Mouse (Mus musculus) kidney, adult 9 months (tissue): ENCODE measurements around the gene Spag9.

ENCODE experiments used
- DNase-seq: peaks from one replicate; pipeline ENCODE4 v3.0.0; 2022

The Spag9 gene

DNA sequence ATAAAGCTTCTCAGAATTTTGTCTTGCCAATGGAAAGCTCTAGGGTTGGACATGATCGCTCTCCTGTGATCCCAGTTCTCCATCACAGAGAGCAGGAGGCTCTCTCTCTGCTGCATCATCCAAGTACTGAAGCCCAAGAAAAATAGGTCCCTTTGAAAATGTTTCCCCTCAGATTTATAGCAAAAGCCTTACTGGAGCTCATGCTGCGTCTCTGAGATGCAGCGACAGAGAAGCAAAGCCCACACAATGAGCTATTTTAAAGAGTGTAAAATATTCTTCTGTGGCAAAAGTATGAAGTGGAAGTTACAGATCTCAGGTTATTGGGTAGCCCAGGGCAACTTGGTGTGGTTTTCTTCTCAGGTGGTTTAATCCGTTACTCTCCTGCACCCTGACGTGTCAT is 68.0 kb downstream of the Spag9 start:
- DNase-seq: no peak

- DNase-seq: no peak
Measured at GRCm38 (mm10) chr11:94070455-94070854, 74.6 kb downstream of the Spag9 start.

DNA sequence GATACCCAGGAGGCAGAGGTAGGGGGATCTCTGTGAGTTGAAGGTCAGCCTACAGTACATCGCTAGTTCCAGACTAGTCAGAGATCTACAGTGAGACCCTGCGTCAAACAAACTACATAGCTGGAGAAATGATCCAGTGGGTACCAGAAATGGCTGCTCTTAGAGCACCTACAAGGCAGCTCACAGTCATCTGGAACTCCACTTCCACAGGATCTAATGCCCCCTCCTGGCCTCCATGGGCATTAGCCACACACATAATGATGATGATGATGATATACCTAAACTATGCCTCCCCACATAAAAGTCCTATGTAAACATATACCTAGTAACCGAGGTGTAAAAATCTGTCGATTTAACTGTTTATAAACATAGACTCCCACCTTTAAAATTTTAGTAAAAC is 77.4 kb downstream of the Spag9 start:
- peak; percentile 26 for DNase-seq

GRCm38 (mm10) chr11:94086966-94087365 is 91.1 kb downstream of the Spag9 start:
- peak; percentile 78 for DNase-seq

- no peak for DNase-seq
Measured at GRCm38 (mm10) chr11:94090496-94090895, 94.6 kb downstream of the Spag9 start.

- DNase-seq: no peak
Measured at GRCm38 (mm10) chr11:94097489-94097888, 101.6 kb downstream of the Spag9 start.

- DNase-seq: no peak
Measured at GRCm38 (mm10) chr11:94098840-94099239, 102.9 kb downstream of the Spag9 start.

GRCm38 (mm10) chr11:94113795-94114194 is 117.9 kb downstream of the Spag9 start:
- no peak for DNase-seq

GRCm38 (mm10) chr11:94115408-94115807 is 119.5 kb downstream of the Spag9 start:
- no peak for DNase-seq

GRCm38 (mm10) chr11:94116655-94117054 is 120.8 kb downstream of the Spag9 start:
- DNase-seq: no peak

DNA sequence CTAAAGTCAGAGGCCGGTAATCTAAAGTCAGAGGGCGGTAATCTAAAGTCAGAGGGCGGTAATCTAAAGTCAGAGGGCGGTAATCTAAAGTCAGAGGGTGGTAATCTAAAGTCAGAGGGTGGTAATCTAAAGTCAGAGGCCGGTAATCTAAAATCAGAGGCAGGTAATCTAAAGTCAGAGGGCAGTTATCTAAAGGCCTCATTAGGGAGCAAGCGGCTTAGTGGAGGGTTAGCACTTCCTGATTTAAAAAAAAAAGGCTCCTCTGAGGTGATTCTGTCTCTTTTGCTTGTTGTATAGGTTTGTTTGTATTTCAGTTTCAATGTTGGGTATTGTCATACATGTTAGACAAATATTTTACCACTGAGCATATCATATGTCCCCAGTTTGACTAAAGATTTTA is 121.9 kb downstream of the Spag9 start:
- DNase-seq: no peak

- no peak for DNase-seq
Measured at GRCm38 (mm10) chr11:94118612-94119011, 122.7 kb downstream of the Spag9 start.

GRCm38 (mm10) chr11:94120690-94121089 is 124.8 kb downstream of the Spag9 start:
- DNase-seq: no peak

GRCm38 (mm10) chr11:94121501-94121900 is 125.6 kb downstream of the Spag9 start:
- DNase-seq: no peak

- no peak for DNase-seq
Measured at GRCm38 (mm10) chr11:94122341-94123030, 126.6 kb downstream of the Spag9 start.

- DNase-seq: no peak
Measured at GRCm38 (mm10) chr11:94126701-94127100, 130.8 kb downstream of the Spag9 start.

DNA sequence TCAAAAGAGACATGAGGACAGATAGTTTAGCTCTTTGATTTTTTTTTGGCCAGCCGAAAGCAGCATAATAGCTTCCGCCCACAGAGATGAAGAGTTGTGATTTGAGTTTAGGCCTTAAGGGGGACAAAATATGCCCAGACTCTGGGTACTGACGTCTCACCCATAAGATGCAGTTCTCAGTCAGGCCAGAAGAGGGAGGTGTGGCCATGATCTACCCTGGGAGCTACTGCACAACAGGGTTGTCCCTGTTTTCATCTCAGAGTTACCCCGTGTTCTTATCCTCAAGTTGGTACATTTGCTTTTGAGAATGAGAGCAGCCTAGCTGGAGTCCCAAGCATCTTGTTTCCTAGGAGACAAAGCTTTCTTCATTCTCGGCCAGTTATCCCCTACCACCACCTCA is 132.1 kb downstream of the Spag9 start:
- DNase-seq: peak; percentile 88

DNA sequence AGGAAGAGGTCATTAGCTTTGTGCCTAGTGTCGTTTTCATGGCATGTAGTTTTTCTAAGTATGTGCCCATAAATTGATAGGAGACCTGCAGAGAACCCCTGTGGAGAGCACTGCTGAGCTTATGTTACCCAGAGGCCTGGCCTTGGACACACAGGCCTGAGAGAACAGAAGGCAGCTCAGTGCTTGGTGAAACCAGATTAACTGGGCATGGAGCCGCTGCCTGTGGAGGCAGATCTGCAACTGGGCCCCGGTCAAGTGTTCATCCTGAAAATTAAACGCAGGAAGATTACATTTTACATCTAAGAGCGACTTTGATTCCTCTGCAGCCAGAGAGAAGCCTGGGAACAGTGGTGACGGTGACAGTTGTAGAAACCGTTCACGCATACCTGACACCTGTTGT is 132.6 kb downstream of the Spag9 start:
- no peak for DNase-seq

DNA sequence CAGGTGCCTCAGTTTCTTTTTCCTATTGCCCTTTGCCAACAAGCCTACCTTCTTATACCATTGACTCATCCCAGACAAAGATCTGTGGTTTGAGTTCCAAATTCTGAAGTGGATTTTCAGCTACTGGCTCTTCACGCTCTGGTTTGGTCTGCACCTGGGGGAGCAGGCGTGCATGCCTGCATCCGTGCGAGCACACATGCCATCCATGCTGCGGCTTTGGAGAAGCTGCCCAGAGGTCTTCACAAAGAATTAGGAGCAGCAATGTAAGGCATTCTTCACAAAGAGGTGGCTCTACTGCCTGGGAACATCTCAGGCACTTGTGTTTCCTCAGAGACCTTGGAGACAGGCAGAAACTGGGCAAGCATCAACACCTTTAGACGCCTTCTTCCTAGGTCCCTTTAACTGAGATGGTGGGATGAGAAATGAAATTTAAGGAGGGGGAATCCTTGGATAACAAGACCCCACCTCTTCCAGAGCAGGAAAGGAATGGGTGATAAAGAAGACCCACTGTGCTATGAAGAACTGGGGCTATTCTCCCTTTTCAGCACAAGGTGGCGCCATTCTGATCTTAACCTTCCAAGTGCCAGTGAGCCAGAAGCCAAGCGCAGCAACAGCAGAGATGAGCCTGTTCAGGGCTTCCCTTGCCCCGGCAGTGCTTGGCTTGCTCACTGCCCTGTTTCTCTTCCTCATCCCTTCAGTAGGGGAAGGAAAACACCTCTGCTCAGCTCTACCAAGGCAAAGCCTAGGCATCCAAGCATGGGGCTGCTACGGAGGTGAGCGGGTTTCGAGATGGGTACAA is 133.6 kb downstream of the Spag9 start:
- DNase-seq: peak; percentile 80

DNA sequence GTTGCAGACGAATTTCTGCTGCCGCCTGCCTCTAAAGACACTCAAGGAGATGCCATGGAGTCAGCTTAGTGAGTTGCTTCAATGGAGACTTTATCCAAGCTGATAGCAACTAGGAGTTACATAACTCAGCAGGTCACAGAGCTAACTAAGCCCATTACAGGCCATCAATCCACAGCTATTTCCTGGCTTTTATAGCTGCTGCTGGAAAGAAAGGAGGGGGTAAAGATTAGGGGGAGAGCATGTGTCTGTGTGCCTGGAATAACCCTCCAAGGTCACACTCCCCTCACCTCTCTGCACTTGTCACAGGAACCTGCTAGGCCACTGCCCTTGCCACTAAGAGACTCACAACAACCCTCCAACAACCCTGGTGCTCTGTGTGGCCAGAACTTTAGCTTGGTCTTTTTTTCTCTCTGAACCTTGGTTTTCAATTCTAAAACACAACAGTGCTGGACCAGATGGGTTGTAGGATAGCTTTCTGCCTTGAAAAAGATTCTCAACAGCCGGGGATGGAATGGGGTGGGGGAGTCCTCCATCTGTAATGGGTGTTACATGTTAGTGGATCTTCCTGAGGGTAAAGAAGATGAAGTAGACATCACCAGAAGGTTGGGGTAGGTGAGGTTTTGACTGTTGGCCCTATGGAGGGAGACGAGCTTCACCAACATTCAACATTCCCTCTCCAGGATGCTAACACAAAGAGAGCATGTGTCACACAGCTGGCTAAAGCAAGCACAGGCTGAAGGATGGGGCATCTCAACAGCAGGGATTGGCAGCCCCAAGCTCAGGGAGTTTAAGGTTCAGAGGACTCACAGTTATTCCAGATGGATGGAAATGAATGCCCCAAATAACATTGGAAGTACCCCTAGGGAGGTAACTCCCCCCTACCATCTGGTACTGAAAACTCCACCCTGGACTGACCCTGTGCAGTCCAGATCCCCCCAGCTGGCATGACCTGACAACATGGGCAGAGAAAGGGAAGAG is 134.5 kb downstream of the Spag9 start:
- peak; percentile 73 for DNase-seq

DNA sequence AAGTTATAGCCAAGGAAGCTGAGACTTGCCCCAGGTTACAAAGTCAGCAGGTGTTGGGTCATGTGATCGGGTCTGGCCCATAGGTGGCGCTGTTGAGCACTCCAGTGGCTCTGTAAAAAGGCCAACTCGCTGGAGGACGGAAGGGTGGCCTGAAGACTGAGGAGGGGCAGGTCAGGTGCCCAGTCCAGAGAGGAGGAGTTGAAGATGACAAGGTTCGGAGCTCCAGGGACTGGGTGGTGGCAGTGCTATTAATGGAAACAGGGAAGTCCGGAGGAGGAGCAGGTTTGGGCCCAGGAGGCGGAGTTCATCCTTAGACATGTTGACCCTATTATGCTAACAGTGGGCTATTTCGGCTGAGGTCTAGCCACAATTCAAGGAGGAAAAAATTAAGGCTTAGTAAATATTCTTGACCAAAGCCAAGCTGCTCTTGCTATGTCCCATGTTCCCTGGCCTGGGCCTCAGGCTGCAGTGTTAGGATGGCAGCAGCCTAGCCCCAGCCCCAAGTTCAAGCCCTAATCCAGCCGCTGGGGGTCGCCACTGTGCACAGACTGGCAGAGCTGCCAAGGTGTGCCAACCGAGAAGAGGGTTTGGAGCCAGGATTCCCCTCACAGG is 137.6 kb downstream of the Spag9 start:
- DNase-seq: peak; percentile 98

DNA sequence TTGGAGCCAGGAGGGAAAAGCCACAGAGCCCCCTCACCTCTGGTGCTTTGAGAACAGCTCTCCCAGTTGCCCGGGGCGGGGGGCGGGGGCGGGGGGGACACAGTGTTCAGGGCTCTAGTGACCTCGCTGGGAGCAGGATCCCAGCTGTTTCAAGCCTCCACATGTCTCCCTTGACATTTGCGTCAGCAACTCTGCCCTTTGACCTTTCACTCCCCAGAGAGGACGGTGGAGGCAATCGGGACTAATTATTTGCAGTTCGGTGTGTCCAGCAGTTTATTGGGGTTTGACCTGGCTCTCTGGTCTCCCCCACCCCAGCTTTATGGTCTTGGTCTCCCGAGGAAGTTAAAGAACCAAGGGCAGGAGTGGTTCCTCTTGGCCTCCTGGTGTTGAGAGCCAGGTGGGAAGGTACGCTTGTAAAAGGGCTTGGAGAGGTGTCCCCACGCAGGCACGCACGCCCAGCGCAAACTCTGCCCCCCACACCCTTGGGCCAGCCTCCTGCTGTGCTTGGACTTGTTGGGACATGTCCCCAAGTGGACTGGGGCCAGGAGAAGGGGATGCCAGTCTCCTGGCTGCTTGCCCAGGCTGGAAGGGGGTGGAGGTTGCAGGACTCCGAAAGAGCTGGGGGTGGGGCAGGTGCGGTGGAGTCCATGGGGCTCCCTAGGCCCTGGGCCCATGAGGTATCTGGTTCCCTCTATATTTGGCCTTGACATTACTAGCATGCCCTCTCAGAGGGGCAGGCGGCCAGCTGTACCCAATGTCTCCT is 138.4 kb downstream of the Spag9 start:
- peak; percentile 97 for DNase-seq
